Mouse (Mus musculus) hindbrain, embryonic 13.5 days (tissue): ENCODE measurements around the gene Trp53. TPM values are rescaled to one million over a fixed set of nuclear protein-coding genes. Genes with fewer than 3 reads are reported as not detected.
A peak's percentile ranks its signal among the peaks of the same experiment; 100 is the strongest.
"Not testable (repeated sequence)": the region's sequence is repeated elsewhere in the genome, so short reads cannot be mapped to it uniquely, and the experiment has no call there.

Experiments
- ATAC-seq: fragments of 200-750 bp; cut with Nextera tagmentation; 2 replicates; pipeline ENCODE4 v1.8.0; 2017; ENCODE audit warnings: moderate TSS enrichment; ENCODE audit not compliant: low FRiP score
- H3K27ac ChIP-seq: fragments of 300-500 bp; sonication (generic); 2 replicates; pipeline ENCODE4 v1.5.1; 2015; ENCODE audit warnings: inconsistent platforms, mild to moderate bottlenecking, moderate library complexity
- H3K27me3 ChIP-seq: fragments of 300-500 bp; sonication (generic); 2 replicates; pipeline ENCODE4 v1.6.1; 2015; ENCODE audit warnings: mild to moderate bottlenecking, inconsistent platforms
- H3K36me3 ChIP-seq: fragments of 300-500 bp; sonication (generic); 2 replicates; pipeline ENCODE4 v1.6.1; 2015; ENCODE audit warnings: mild to moderate bottlenecking, inconsistent platforms
- H3K4me1 ChIP-seq: fragments of 300-500 bp; sonication (generic); replicated peaks from 2 replicates; pipeline ENCODE4 v1.6.1; 2015; ENCODE audit warnings: inconsistent platforms
- H3K4me2 ChIP-seq: fragments of 300-500 bp; sonication (generic); 2 replicates; pipeline ENCODE4 v1.6.1; 2015; ENCODE audit warnings: inconsistent platforms, mild to moderate bottlenecking, moderate library complexity
- H3K4me3 ChIP-seq: fragments of 300-500 bp; sonication (generic); 2 replicates; pipeline ENCODE4 v1.5.1; 2015; ENCODE audit warnings: mild to moderate bottlenecking, inconsistent platforms
- H3K9ac ChIP-seq: fragments of 300-500 bp; sonication (generic); 2 replicates; pipeline ENCODE4 v1.6.1; 2015; ENCODE audit warnings: mild to moderate bottlenecking, inconsistent platforms
- H3K9me3 ChIP-seq: fragments of 300-500 bp; sonication (generic); 2 replicates; pipeline ENCODE4 v1.6.1; 2016; ENCODE audit warnings: inconsistent platforms
- WGBS: fragments of 180-500 bp; shearing (Covaris S2); methylation state at CpG from one replicate; pipeline ENCODE4 v1.1.7; 2015; 5-methylcytosine and 5-hydroxymethylcytosine counted together
- polyA plus RNA-seq: library from polyadenylated mRNA; unstranded; fragments of >200 nt; fragmentation: Nextera tagmentation; extraction: Ambion mirVana; gene quantifications from 2 replicates; pipeline ENCODE4 v1.2.1, GENCODE M21; 2015

Gene Trp53
- polyA plus RNA-seq, result 76.3 and 78.1 TPM in 2 replicates

DNA sequence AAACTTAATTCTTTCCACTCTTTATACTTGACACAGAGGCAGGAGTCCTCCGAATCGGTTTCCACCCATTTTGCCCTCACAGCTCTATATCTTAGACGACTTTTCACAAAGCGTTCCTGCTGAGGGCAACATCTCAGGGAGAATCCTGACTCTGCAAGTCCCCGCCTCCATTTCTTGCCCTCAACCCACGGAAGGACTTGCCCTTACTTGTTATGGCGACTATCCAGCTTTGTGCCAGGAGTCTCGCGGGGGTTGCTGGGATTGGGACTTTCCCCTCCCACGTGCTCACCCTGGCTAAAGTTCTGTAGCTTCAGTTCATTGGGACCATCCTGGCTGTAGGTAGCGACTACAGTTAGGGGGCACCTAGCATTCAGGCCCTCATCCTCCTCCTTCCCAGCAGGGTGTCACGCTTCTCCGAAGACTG lies at the start of gene Trp53, which contains the start of gene Wrap53:
Gene Trp53 (plus strand): TSS at position 269 of the 424 bp plus-strand sequence.
Gene Wrap53 (minus strand): TSS at position 165 of the 424 bp plus-strand sequence.
- H3K36me3 ChIP-seq, result no peaks in the 10 kb centered on the region
- H3K4me3 ChIP-seq, result peak within 1 kb of the TSS; percentile 85
- no peaks in the 10 kb centered on the region for H3K27me3 ChIP-seq
- ATAC-seq, result peak; percentile 57
- H3K4me2 ChIP-seq, result peak within 1 kb of the TSS; percentile 91
- H3K4me1 ChIP-seq, result peaks cover 46% of the 10 kb centered on the region
- no peaks in the 10 kb centered on the region for H3K9me3 ChIP-seq
- H3K27ac ChIP-seq, result peak within 1 kb of the TSS; percentile 93
- H3K9ac ChIP-seq, result peak within 1 kb of the TSS; percentile 90
- WGBS, result under 1% methylated on average over 13 of the region's 13 CpGs

DNA sequence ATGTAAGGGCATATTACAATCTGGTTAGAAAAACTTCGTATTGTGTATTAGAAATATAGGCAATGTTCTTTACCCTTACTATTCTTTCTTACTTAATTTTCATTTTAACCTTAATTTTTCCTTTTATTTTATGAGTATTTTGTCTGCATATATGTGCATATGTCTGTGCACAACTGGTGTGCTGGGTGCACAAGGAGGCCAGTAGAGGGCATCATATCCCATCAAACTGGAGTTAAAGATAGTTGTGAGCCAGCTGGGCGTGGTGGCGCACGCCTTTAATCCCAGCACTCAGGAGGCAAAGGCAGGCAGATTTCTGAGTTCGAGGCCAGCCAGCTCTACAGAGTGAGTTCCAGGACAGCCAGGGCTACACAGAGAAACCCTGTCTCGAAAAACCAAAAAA lies 49.4 kb upstream of the Trp53 start:
- H3K4me3 ChIP-seq, ATAC-seq, H3K27me3 ChIP-seq, H3K27ac ChIP-seq, H3K4me2 ChIP-seq, H3K9me3 ChIP-seq, H3K9ac ChIP-seq, H3K36me3 ChIP-seq: not testable (repeated sequence)
- peaks cover 20% of the 10 kb centered on the region for H3K4me1 ChIP-seq
- 93% methylated on average over 6 of the region's 6 CpGs for WGBS

DNA sequence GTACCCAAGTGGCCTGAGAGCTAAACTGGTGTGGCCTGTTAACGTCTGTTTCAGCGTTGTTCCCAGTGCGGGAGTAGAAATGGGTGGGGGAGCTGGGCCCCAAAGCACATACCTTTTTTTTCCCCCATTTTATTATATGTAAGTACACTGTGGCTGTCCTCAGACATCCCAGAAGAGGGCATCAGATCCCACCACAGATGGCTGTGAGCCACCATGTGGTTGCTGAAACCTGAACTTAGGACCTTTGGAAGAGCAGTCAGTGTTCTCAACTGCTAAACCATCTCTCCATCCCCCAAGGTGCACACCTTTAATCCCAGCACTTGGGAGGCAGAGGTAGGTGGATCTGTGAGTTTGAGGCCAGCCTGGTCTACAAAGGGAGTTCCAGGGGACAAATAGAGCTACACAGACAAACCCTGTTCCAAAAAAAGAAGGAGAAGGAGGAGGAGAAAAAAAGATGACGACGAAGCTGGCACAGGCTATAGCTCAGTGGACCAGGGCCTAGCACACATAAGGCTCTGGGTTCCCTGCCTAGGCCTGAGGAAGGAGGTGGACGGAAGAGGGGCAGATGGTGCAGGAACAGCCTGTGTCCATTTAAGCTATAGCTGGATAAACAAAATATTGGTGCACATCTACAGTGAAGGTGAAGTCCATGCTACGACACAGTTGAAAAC lies 47.5 kb upstream of the Trp53 start:
- H3K9me3 ChIP-seq, result no peaks in the 10 kb centered on the region
- H3K4me2 ChIP-seq, result no peak overlapping the region
- H3K27me3 ChIP-seq, result no peaks in the 10 kb centered on the region
- no peak overlapping the region for H3K4me3 ChIP-seq
- H3K27ac ChIP-seq, result no peak overlapping the region
- ATAC-seq, result no peak
- H3K4me1 ChIP-seq, result peaks cover 6% of the 10 kb centered on the region
- H3K36me3 ChIP-seq, result no peaks in the 10 kb centered on the region
- 85% methylated on average over 7 of the region's 7 CpGs for WGBS
- H3K9ac ChIP-seq, result no peak overlapping the region

DNA sequence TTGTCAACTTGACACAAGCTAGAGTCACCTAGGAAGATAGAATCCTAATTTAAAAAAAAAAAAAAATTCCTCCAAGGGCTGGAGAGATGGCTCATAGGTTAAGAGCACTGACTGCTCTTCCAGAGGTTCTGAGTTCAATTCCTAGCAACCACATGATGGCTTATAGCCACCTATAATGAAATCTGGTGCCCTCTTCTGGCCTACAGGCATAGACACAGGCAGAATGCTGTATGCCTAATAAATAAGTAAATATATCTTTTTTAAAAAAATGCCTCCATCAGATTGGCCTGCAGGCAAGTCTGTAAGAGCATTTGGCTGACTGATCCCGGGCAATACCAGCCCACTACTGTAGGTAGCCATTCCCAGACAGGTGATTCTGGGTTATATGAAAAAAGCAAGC lies 45.2 kb upstream of the Trp53 start:
- Histone ChIP-seq H3K4me2 (no peak overlapping the region), H3K27me3 (no peaks in the 10 kb centered on the region), H3K9ac (no peak overlapping the region), H3K27ac (no peak overlapping the region), H3K4me3 (no peak overlapping the region), H3K4me1 (no peaks in the 10 kb centered on the region), H3K36me3 (no peaks in the 10 kb centered on the region), H3K9me3 (no peaks in the 10 kb centered on the region)
- no peak for ATAC-seq
- WGBS, result 68% methylated on average over 1 of the region's 1 CpGs

DNA sequence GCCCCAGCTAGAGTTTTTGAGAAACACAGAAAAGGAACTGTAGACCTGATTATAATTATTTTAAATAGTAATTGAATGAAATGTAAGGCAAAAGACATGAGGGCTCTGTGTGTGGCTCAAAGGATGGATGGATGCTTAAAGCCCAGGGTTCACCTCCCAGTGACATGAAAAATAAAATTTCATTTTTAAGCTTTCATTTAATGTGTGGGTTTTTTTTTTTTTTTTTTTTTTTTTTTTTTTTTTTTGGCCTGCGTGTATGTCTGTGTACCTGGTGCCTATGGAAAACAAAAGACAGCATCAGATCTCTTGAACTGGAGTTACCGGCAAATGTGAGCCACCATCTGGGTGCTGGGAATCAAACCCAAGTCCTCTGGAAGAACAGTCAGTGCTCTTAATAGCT lies 39.5 kb upstream of the Trp53 start:
- Histone ChIP-seq H3K27me3 (no peaks in the 10 kb centered on the region), H3K36me3 (no peaks in the 10 kb centered on the region), H3K9me3 (no peaks in the 10 kb centered on the region), H3K4me2 (no peak overlapping the region), H3K27ac (no peak overlapping the region), H3K4me1 (peaks cover 22% of the 10 kb centered on the region), H3K9ac (no peak overlapping the region), H3K4me3 (no peak overlapping the region)
- 100% methylated on average over 2 of the region's 2 CpGs for WGBS
- no peak for ATAC-seq

DNA sequence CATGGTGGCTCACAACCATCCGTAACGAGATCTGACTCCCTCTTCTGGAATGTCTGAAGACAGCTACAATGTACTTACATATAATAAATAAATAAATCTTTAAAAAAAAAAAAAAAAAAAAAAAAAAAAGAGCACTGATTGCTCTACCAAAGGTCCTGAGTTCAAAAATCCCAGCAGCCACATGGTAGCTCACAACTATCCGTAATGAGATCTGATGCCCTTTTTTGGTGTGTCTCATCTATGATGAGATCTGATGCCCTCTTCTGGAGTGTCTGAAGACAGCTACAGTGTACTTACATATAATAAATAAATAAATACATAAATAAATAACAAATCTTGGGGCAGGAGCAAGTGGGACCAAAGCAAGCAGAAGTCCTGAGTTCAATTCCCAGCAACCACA lies 38.4 kb upstream of the Trp53 start:
- ATAC-seq, H3K36me3 ChIP-seq, H3K27me3 ChIP-seq, H3K9ac ChIP-seq, H3K4me2 ChIP-seq, H3K27ac ChIP-seq, H3K9me3 ChIP-seq, H3K4me3 ChIP-seq: not testable (repeated sequence)
- H3K4me1 ChIP-seq, result peaks cover 33% of the 10 kb centered on the region
- 78% methylated on average over 1 of the region's 3 CpGs for WGBS

DNA sequence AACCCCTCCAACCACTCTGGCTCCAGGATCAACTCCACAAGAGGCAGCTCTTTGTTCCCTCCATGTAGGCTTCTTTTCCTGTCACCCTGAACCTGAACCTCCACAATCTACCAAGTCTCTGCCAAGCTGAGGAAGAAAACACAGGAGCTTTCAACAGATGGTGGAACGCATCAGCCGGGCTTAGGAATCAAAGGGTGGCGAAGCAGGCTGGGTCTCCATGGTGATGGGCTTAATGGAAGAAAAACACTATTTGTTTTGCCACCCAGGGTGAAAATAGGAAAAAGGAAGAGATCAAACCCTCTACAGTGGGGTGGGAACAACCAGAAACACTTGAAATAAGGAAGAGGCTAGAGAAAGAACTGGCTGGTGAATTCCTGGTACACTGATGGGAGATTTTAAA lies 36.6 kb upstream of the Trp53 start:
- H3K4me1 ChIP-seq, result peaks cover 51% of the 10 kb centered on the region

DNA sequence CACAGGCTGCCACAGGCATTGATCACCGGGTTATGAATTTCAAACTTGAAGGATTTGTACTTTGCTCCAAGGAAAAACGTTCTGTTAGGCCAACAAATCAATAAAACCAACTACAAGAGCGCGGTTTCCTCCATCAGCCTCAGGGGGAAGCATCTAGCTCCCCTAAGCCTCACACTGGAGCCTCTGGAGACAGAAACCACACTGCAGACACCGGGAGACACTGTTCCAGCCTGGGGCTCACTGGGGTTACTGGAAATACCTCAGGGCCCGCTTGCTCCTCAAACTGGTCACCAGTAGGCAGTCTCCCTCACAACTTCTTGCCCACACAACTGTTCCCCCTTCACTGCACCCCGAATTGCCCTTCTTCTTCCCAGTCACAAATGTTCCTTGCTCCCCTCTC lies 34.2 kb upstream of the Trp53 start:
- Histone ChIP-seq H3K9me3 (no peaks in the 10 kb centered on the region), H3K4me3 (peak overlapping the region; percentile 46), H3K4me1 (peaks cover 66% of the 10 kb centered on the region), H3K27ac (peak overlapping the region; percentile 94), H3K9ac (peak overlapping the region; percentile 75), H3K36me3 (no peaks in the 10 kb centered on the region), H3K4me2 (peak overlapping the region; percentile 77), H3K27me3 (no peaks in the 10 kb centered on the region; the same call in 1 of the 2 replicates)
- peak; percentile 18; the same call in 1 of the 2 replicates for ATAC-seq
- WGBS, result 11% methylated on average over 7 of the region's 7 CpGs

More for the DNA sequence above, 36.6 kb upstream of the Trp53 start:
- WGBS, result 3% methylated on average over 3 of the region's 3 CpGs
- Histone ChIP-seq H3K27me3 (no peaks in the 10 kb centered on the region), H3K27ac (peak overlapping the region; percentile 64), H3K4me2 (no peak overlapping the region; the same call in 1 of the 2 replicates), H3K9ac (no peak overlapping the region), H3K9me3 (no peaks in the 10 kb centered on the region), H3K36me3 (no peaks in the 10 kb centered on the region), H3K4me3 (no peak overlapping the region)
- no peak for ATAC-seq

DNA sequence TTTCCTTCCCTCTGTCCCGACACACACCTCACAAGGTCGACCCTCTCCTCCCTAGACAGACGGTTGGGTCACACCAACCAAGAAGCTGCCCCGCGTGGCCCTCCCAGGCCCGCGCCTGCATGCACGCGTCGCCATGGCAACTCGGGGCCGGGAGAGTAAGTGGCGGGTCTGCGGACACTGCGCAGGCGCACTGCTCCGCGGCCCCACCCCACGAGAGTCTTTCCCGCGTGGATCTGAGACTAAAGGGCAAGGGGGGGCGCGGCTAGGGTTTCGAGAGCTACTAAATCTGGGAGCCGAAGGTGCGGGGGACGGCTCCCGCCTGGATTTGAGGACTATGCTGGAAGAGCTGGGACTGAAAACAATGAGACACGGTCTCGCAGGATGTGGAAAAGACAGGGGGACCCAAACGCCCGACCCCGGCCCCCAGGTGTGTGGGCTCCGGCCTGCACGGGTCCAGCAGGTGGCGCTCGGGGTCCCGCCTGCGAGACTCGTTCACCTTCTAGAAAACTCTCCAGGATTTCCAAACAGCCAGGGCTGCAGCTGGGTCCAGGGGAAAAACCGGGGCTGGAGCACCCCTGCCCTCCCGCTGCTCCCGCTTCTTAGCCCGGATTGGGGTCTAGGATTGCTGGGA lies 33.6 kb upstream of the Trp53 start:
- WGBS, result under 1% methylated on average over 44 of the region's 44 CpGs
- Histone ChIP-seq H3K4me1 (peaks cover 66% of the 10 kb centered on the region), H3K27ac (peak overlapping the region; percentile 94), H3K9ac (peak overlapping the region; percentile 75), H3K9me3 (no peaks in the 10 kb centered on the region), H3K4me2 (peak overlapping the region; percentile 77), H3K36me3 (no peaks in the 10 kb centered on the region), H3K4me3 (peak overlapping the region; percentile 46), H3K27me3 (no peaks in the 10 kb centered on the region; the same call in 1 of the 2 replicates)
- ATAC-seq, result peak; percentile 76

DNA sequence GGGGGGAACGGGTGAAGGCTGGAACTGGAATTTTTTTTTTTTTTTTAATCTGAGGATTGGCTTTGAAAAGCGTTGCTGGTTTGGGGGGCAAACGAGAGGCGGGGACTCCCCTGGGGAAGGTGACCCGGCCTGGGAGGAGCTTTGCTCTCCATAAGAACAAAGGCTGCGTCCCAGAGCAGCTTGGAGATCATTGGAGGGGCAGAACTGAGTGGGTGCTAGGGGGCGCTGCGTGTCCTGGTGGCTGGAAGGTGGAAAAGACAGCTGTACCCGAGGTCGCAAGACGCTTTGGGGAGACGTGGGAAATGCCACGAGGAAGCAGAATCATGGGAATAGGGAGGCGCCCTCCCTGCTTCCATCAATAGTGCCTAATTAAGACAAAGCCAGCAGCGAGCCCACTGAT lies 33.1 kb upstream of the Trp53 start:
- peaks cover 70% of the 10 kb centered on the region for H3K4me1 ChIP-seq
- ATAC-seq, result peak; percentile 8; the same call in 1 of the 2 replicates
- WGBS, result 1% methylated on average over 15 of the region's 15 CpGs

DNA sequence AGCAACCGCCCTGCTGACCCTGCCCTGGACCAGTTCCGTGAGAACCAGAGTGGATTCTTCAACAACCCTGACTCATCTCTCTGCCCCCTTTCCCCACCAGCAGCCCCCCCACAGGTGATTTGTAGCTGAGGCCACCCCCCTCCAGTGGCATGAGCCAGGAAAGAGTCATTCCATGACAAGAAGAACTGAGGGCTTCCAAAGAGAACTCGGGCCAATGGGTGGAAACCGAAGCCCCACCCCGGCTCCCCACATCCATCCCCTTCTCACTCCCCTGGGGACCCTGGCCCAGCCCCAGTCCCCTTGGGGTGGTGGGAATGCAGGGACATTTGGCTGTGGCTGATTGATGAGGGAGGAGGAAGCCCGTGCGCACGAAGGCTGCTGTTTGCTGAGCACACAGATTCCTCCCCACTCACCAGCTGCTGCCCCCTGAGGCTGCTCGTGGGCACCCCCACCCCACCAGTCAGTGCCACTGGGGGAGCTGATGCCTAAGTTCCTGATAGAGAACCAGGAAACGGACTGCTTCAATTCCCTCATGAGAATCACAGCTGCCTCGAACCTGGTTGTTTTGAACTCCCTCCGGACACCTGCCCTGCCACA lies 31.0 kb upstream of the Trp53 start, which contains the start of gene Dnah2:
Gene Dnah2 (minus strand): TSS at position 51 of the 597 bp plus-strand sequence.
- Histone ChIP-seq H3K4me3 (no peak within 1 kb of the TSS), H3K27ac (peak within 1 kb of the TSS; percentile 94), H3K9me3 (no peaks in the 10 kb centered on the region), H3K4me2 (peak within 1 kb of the TSS; percentile 77; the same call in 1 of the 2 replicates), H3K27me3 (no peaks in the 10 kb centered on the region; the same call in 1 of the 2 replicates), H3K36me3 (no peaks in the 10 kb centered on the region), H3K9ac (peak within 1 kb of the TSS; percentile 75; the same call in 1 of the 2 replicates), H3K4me1 (peaks cover 78% of the 10 kb centered on the region)
- ATAC-seq, result no peak
- WGBS, result 27% methylated on average over 12 of the region's 12 CpGs

More for the DNA sequence above, 33.1 kb upstream of the Trp53 start:
- Histone ChIP-seq H3K9ac (peak overlapping the region; percentile 75), H3K4me3 (peak overlapping the region; percentile 46), H3K27me3 (no peaks in the 10 kb centered on the region; the same call in 1 of the 2 replicates), H3K27ac (peak overlapping the region; percentile 94), H3K9me3 (no peaks in the 10 kb centered on the region), H3K4me2 (peak overlapping the region; percentile 77), H3K36me3 (no peaks in the 10 kb centered on the region)

DNA sequence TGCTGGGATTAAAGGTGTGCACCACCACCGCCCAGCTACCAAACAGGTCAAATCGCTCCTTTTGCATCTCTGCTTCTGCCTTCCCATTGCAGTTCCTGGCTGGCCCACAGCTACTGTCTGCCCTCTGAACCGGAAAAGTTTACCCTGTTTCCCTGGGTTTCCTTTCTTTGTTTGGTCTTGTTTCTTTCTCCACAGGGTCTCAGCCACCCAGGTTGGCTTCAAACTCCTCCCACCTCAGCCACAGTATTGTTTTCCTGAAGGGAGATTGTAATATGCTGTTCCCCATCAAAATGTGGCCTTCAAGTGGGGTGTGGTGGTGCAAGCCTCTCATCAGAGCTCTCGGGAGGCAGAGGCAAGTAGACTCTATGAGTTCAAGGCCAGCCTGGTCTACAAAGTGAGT lies 28.8 kb upstream of the Trp53 start:
- H3K27ac ChIP-seq, result no peak overlapping the region
- no peak overlapping the region for H3K4me3 ChIP-seq
- H3K27me3 ChIP-seq, result no peaks in the 10 kb centered on the region; the same call in 1 of the 2 replicates
- H3K9ac ChIP-seq, result no peak overlapping the region
- 52% methylated on average over 4 of the region's 4 CpGs for WGBS
- no peak for ATAC-seq
- peaks cover 11% of the 10 kb centered on the region for H3K36me3 ChIP-seq
- H3K4me2 ChIP-seq, result no peak overlapping the region
- H3K4me1 ChIP-seq, result peaks cover 79% of the 10 kb centered on the region
- H3K9me3 ChIP-seq, result no peaks in the 10 kb centered on the region
